Mouse (Mus musculus): ENCODE data around the gene Ino80d.

DNA sequence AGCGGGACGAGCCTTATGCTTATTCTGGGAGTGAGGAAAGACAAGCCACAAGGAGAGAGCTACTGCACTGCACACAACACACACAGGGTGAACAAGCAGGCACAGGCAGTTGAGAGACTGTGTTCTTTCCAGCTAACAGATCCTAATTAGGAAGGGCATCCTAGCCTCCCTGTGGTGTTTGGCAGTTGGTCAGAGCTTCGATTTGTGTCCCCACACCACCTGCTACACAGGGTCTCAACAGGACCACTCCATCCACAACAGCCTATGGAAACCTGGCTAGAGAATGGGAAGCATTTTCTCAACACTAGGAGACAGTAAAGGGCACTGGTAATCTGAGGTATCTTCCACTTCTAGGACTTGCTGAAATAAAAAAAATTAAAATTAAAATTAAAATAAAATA, 57.1 kb downstream of the Ino80d start:
- TF ChIP-seq CTCF (IDR thresholded peaks at IDR 0.05; ENCODE audit: low read depth, low read length) (no peak), GATA1 (IDR thresholded peaks at IDR 0.05; ENCODE audit: borderline replicate concordance, low read length) (no peak)
